Mouse (Mus musculus) limb, embryonic 12.5 days (tissue): ENCODE measurements around the gene Mink1. TPM values are rescaled to one million over a fixed set of nuclear protein-coding genes. Genes with fewer than 3 reads are reported as not detected.
A peak's percentile ranks its signal among the peaks of the same experiment; 100 is the strongest.
"Not testable (repeated sequence)": the region's sequence is repeated elsewhere in the genome, so short reads cannot be mapped to it uniquely, and the experiment has no call there.

Source experiments
- ATAC-seq: fragments of 200-750 bp; cut with Nextera tagmentation; 2 replicates; pipeline ENCODE4 v1.8.0; 2017; ENCODE audit warnings: low read depth, moderate TSS enrichment; ENCODE audit not compliant: insufficient number of reproducible peaks, insufficient read depth, low FRiP score, low TSS enrichment
- H3K27ac ChIP-seq: fragments of 300-500 bp; sonication (generic); 2 replicates; pipeline ENCODE4 v1.5.1; 2016; ENCODE audit warnings: mild to moderate bottlenecking, moderate library complexity
- H3K27me3 ChIP-seq: fragments of 300-500 bp; sonication (generic); 2 replicates; pipeline ENCODE4 v1.6.1; 2016; ENCODE audit warnings: mild to moderate bottlenecking, moderate library complexity
- H3K36me3 ChIP-seq: fragments of 300-500 bp; sonication (generic); 2 replicates; pipeline ENCODE4 v1.6.1; 2016; ENCODE audit warnings: mild to moderate bottlenecking, moderate library complexity
- H3K4me1 ChIP-seq: fragments of 300-500 bp; sonication (generic); replicated peaks from 2 replicates; pipeline ENCODE4 v1.6.1; 2016
- H3K4me2 ChIP-seq: fragments of 300-500 bp; sonication (generic); 2 replicates; pipeline ENCODE4 v1.6.1; 2016; ENCODE audit warnings: mild to moderate bottlenecking, moderate library complexity
- H3K4me3 ChIP-seq: fragments of 300-500 bp; sonication (generic); replicated peaks from 2 replicates; pipeline ENCODE4 v1.5.1; 2016; ENCODE audit warnings: mild to moderate bottlenecking
- H3K9ac ChIP-seq: fragments of 300-500 bp; sonication (generic); replicated peaks from 2 replicates; pipeline ENCODE4 v1.6.1; 2016; ENCODE audit warnings: mild to moderate bottlenecking, moderate library complexity
- H3K9me3 ChIP-seq: fragments of 300-500 bp; sonication (generic); 2 replicates; pipeline ENCODE4 v1.6.1; 2016; ENCODE audit warnings: mild to moderate bottlenecking, moderate library complexity
- WGBS: fragments of 180-500 bp; shearing (Covaris S2); methylation state at CpG from one replicate; pipeline ENCODE4 v1.1.7; 2016; 5-methylcytosine and 5-hydroxymethylcytosine counted together
- polyA plus RNA-seq: library from polyadenylated mRNA; unstranded; fragments of >200 nt; fragmentation: Nextera tagmentation; extraction: Ambion mirVana; gene quantifications from 2 replicates; pipeline ENCODE4 v1.2.1, GENCODE M21; 2016

The Mink1 gene
- polyA plus RNA-seq, 1 experiment from 2014 or later: 17.6 TPM

- Histone ChIP-seq H3K9me3 (no peaks in the 10 kb centered on the region), H3K36me3 (no peaks in the 10 kb centered on the region), H3K4me1 (peaks cover 6% of the 10 kb centered on the region; the same call in 1 of the 2 replicates), H3K9ac (no peak overlapping the region), H3K27me3 (peaks cover 11% of the 10 kb centered on the region), H3K27ac (no peak overlapping the region), H3K4me3 (no peak overlapping the region), H3K4me2 (no peak overlapping the region)
- 18% methylated on average over 7 of the region's 7 CpGs for WGBS
- ATAC-seq: no peak
Observed at GRCm38 (mm10) chr11:70553940-70554339, 8.7 kb upstream of the Mink1 start.

- H3K36me3 ChIP-seq: no peaks in the 10 kb centered on the region
- ATAC-seq: no peak
- H3K27me3 ChIP-seq: peaks cover 11% of the 10 kb centered on the region
- H3K9ac ChIP-seq: no peak overlapping the region
- 87% methylated on average over 9 of the region's 9 CpGs for WGBS
- H3K9me3 ChIP-seq: no peaks in the 10 kb centered on the region
- peaks cover 13% of the 10 kb centered on the region; the same call in 1 of the 2 replicates for H3K4me1 ChIP-seq
- no peak overlapping the region for H3K4me3 ChIP-seq
- no peak overlapping the region for H3K27ac ChIP-seq
- H3K4me2 ChIP-seq: no peak overlapping the region
Observed at GRCm38 (mm10) chr11:70557545-70557944, 5.1 kb upstream of the Mink1 start.

GRCm38 (mm10) chr11:70561937-70562286 lies 769 bp upstream of the Mink1 start:
- 0% methylated on average over 2 of the region's 2 CpGs for WGBS
- Histone ChIP-seq H3K27me3 (no peaks in the 10 kb centered on the region), H3K9me3 (no peaks in the 10 kb centered on the region), H3K4me1 (peaks cover 39% of the 10 kb centered on the region), H3K27ac (peak overlapping the region; percentile 93), H3K36me3 (no peaks in the 10 kb centered on the region), H3K4me2 (peak overlapping the region; percentile 85), H3K4me3 (peak overlapping the region; percentile 83), H3K9ac (peak overlapping the region; percentile 84; the same call in 1 of the 2 replicates)
- no peak for ATAC-seq

DNA sequence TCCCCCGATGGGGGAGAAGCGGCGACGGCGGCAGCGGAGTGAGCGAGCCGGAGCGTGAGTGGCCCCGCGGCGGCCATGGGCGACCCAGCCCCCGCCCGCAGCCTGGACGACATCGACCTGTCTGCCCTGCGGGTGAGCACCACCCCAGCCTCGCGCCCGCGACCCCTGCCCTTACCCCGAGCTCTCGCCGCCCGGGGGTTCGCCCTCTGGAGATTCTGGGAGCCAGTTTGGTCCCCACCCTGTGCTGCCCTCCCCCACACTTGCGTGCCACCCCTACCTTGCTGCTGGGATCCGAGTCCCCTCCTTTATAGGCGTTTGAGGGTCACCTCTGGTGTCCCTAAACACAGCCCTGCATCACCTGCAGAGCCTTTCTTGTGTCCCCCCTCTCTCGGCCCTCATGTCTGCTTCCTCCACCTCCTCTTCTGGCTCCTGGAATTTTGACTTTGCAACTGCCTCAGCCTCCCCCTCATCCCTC lies 351 bp downstream of the Mink1 start:
- peak overlapping the region; percentile 83 for H3K4me3 ChIP-seq
- H3K9me3 ChIP-seq: no peaks in the 10 kb centered on the region
- peaks cover 4% of the 10 kb centered on the region; the same call in 1 of the 2 replicates for H3K36me3 ChIP-seq
- peak overlapping the region; percentile 85 for H3K4me2 ChIP-seq
- peak overlapping the region; percentile 93 for H3K27ac ChIP-seq
- peak; percentile 52 for ATAC-seq
- H3K27me3 ChIP-seq: no peaks in the 10 kb centered on the region
- H3K4me1 ChIP-seq: peaks cover 43% of the 10 kb centered on the region
- H3K9ac ChIP-seq: peak overlapping the region; percentile 84
- 1% methylated on average over 27 of the region's 31 CpGs for WGBS

DNA sequence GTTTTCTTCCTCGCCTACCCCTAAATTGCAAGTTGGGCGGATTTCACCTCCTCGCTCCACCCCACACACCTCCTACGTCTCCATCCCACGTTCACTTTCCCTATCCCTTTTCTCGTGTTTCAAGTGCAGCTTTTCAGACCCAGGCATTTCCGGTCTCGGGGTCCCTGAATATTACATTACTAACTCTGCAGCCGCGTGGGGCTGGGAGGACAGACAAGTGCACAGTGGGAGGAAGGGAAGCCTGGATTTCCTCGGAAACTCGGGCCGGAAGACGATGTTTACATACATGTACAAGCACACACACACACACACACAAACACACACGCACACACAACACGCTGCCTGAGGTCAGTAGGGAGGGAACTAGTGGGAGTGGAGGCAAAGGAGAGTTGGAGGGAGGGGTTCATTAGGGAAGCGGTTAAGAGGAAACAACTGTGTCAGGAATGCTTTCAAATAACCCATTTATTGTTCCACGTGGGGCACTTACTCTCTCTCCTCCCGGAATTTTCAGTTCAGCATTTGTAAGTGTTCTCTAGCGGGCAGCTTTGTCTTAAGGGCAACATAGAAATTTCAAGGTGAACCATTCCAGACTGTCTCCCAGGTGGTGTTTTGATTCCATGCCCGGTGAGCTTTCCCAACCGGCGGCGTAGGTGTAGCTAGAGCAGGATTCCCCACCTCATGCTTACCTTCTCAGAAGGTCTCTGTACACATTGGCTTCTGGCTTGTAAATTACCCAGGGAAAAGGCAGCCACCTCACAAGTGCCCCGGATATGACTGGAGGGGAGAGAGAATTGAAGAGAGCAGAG lies 992 bp downstream of the Mink1 start:
- peak overlapping the region; percentile 93 for H3K27ac ChIP-seq
- no peaks in the 10 kb centered on the region for H3K27me3 ChIP-seq
- H3K4me2 ChIP-seq: peak overlapping the region; percentile 85
- peak; percentile 7; the same call in 1 of the 2 replicates for ATAC-seq
- H3K4me1 ChIP-seq: peaks cover 43% of the 10 kb centered on the region
- H3K9me3 ChIP-seq: no peaks in the 10 kb centered on the region
- peak overlapping the region; percentile 83 for H3K4me3 ChIP-seq
- under 1% methylated on average over 25 of the region's 25 CpGs for WGBS
- peak overlapping the region; percentile 84 for H3K9ac ChIP-seq
- H3K36me3 ChIP-seq: peaks cover 9% of the 10 kb centered on the region; the same call in 1 of the 2 replicates

GRCm38 (mm10) chr11:70564276-70564873 lies 1.7 kb downstream of the Mink1 start:
- H3K27me3 ChIP-seq: no peaks in the 10 kb centered on the region
- peak overlapping the region; percentile 83 for H3K4me3 ChIP-seq
- H3K4me1 ChIP-seq: peaks cover 43% of the 10 kb centered on the region
- H3K36me3 ChIP-seq: peaks cover 9% of the 10 kb centered on the region; the same call in 1 of the 2 replicates
- H3K4me2 ChIP-seq: peak overlapping the region; percentile 85
- peak overlapping the region; percentile 93; the same call in 1 of the 2 replicates for H3K27ac ChIP-seq
- 27% methylated on average over 4 of the region's 4 CpGs for WGBS
- H3K9ac ChIP-seq: peak overlapping the region; percentile 32; the same call in 1 of the 2 replicates
- no peak for ATAC-seq
- no peaks in the 10 kb centered on the region for H3K9me3 ChIP-seq

GRCm38 (mm10) chr11:70566586-70566985 lies 3.9 kb downstream of the Mink1 start:
- no peak for ATAC-seq
- H3K9ac ChIP-seq: no peak overlapping the region
- no peaks in the 10 kb centered on the region for H3K27me3 ChIP-seq
- H3K36me3 ChIP-seq: peaks cover 9% of the 10 kb centered on the region; the same call in 1 of the 2 replicates
- peak overlapping the region; percentile 0; the same call in 1 of the 2 replicates for H3K4me2 ChIP-seq
- WGBS: 41% methylated on average over 7 of the region's 7 CpGs
- H3K4me3 ChIP-seq: no peak overlapping the region
- H3K9me3 ChIP-seq: no peaks in the 10 kb centered on the region
- H3K4me1 ChIP-seq: peaks cover 47% of the 10 kb centered on the region
- no peak overlapping the region for H3K27ac ChIP-seq

- 88% methylated on average over 1 of the region's 1 CpGs for WGBS
- Histone ChIP-seq H3K4me1 (peaks cover 44% of the 10 kb centered on the region), H3K36me3 (peaks cover 18% of the 10 kb centered on the region; the same call in 1 of the 2 replicates)
- H3K4me3 ChIP-seq, H3K9me3 ChIP-seq, ATAC-seq, H3K4me2 ChIP-seq, H3K27ac ChIP-seq, H3K27me3 ChIP-seq, H3K9ac ChIP-seq: not testable (repeated sequence)
Observed at GRCm38 (mm10) chr11:70570614-70571013, 7.9 kb downstream of the Mink1 start.

DNA sequence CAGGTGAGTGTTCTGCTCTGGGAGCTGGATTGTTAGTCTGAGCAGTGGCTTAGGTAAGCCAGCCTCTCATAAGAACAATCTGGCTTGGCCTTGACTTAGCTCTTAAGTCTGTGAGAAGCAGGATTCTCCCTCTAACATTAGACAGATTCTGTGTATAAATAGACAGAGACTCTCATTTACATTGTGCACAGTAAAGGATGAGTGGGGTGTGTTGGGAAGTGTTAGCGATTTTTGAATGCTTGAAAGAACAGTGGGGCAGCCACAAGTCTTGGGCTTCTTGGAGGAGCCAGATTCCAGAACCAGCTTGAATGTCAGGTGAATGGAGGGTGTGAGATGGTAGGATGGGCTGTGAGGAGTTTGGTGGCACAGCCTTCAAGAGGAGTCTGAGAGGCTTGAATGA lies 9.0 kb downstream of the Mink1 start:
- Histone ChIP-seq H3K27ac (0 out of 2 replicates have a peak overlapping the region, but pooled peaks have one; percentile 8), H3K4me1 (peaks cover 34% of the 10 kb centered on the region), H3K9me3 (no peaks in the 10 kb centered on the region), H3K9ac (no peak overlapping the region), H3K36me3 (peaks cover 18% of the 10 kb centered on the region; the same call in 1 of the 2 replicates), H3K4me3 (no peak overlapping the region), H3K4me2 (no peak overlapping the region), H3K27me3 (no peaks in the 10 kb centered on the region)
- WGBS: 100% methylated on average over 1 of the region's 1 CpGs
- no peak for ATAC-seq

DNA sequence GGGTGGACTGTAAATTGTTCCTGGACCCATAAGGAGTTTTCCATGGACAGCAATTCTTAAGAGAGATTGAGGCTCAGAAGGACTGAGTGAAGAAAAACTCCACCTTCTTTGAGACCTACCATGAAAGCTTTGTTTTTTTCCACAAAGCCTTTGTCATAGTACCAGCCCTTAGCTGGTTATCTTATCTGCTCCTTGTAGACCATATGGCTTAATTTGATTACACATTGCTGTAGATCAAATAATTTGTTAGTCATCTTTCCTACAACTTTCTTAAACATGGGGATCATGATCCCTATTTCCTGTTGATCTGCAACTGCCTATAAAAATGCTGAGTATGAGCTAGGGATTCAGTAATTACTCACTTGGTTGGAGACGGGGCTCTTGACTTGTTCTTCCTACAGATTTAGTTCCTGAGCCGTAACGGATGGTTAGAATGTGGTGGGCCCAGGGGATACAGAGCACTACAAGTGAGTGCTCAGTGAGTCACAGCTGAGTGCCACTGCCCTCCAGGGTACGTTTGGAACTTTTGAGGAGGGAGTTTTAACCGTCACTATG lies 9.7 kb downstream of the Mink1 start:
- peaks cover 34% of the 10 kb centered on the region for H3K4me1 ChIP-seq
- no peaks in the 10 kb centered on the region for H3K9me3 ChIP-seq
- H3K4me3 ChIP-seq: no peak overlapping the region
- peaks cover 18% of the 10 kb centered on the region; the same call in 1 of the 2 replicates for H3K36me3 ChIP-seq
- ATAC-seq: no peak
- H3K4me2 ChIP-seq: no peak overlapping the region
- H3K27me3 ChIP-seq: no peaks in the 10 kb centered on the region
- no peak overlapping the region for H3K9ac ChIP-seq
- 0 out of 2 replicates have a peak overlapping the region, but pooled peaks have one; percentile 8 for H3K27ac ChIP-seq
- WGBS: 65% methylated on average over 5 of the region's 5 CpGs

- H3K9ac ChIP-seq: no peak overlapping the region
- ATAC-seq: no peak
- H3K9me3 ChIP-seq: no peaks in the 10 kb centered on the region
- no peaks in the 10 kb centered on the region for H3K27me3 ChIP-seq
- no peak overlapping the region for H3K4me2 ChIP-seq
- WGBS: 82% methylated on average over 6 of the region's 6 CpGs
- H3K4me3 ChIP-seq: no peak overlapping the region
- H3K4me1 ChIP-seq: peaks cover 49% of the 10 kb centered on the region
- H3K36me3 ChIP-seq: peaks cover 9% of the 10 kb centered on the region; the same call in 1 of the 2 replicates
- H3K27ac ChIP-seq: peak overlapping the region; percentile 29; the same call in 1 of the 2 replicates
Observed at GRCm38 (mm10) chr11:70573872-70574271, 11.2 kb downstream of the Mink1 start.
